Mouse (Mus musculus) thymus, postnatal 25 days (tissue): ENCODE results near the gene Fzd4.

Source experiments
- DNase-seq: peaks from one replicate; pipeline ENCODE4 v3.0.0; 2022

Fzd4 gene

DNA sequence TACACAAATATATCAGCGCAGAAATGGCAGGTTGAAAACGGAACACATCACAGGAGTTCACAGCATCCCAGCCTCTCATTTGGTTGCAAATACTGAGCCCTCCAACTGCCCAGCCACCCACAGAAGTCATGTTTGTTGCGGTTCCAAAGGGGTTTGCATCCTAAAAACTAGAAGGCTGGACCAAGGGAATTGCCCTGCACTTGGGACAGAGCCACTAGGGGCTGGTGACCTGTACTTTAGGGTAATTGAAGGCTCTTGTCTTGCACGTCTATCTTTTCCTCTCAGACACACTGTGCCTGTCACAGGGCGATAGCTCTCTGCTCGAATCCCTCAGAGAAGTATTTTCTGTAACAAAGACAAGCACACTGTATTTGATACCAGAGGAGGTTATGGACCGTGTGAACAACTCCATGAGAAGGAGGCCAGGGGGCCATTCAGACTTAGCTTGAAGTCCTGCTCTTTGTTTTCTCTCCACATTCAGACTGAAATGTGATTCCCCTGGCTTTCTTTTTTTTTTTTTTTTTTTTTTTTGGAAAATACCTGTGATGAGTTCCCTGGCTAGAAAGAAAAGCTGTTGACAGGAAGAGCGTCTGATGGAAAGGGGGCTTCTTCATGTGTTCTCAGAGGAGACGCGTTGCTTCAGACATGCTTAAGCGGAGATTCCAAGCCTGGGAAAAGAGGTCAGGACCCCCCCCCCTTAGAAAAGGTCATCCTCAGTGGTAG, 2.9 kb upstream of the Fzd4 start:
- DNase-seq, result no peak

- no peak for DNase-seq
Measured at GRCm38 (mm10) chr7:89401936-89402335, 2.2 kb upstream of the Fzd4 start.

DNA sequence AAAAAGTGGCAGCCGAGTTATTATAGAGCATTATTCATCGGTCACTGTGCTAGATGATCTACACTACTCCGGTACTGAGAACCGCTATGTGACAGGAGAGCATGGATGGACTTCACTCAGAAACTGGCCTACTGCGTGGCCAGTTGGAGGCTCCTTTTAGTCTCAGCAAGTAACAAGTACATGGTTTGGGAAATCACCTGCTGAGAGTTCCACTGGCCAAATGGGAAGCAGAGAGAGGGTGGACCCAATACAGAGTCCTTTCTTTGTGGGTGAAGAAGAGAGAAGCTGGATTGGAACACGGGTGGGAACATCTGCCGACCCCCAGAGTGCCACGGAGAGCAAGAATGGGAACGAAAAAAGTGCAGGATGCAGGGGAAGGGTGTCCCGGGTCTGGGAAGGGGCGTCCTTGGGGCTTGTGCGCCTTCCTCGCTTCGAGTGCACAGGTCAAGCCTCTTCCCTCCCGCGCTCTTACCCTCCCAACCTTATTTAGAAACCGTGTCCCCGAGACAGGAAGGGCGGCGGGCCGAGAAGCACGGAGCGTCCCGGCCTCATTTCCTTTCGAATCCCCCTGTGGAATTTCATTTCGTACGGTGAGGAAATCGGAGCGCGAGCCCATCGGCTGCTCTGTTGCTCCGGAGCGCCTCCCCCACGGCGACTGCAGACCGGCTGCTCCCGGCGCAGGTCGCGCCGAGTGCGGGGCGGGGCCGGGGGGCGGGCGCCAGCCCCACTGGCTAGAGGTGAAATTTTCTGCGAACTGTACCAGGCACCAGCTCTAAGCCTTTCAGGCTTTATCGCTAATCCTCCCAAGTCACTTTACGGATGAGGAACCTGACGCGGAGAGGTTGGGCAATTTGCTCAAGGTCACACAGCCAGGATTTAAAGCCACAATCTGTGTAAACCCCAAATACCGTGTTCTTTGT, 842 bp upstream of the Fzd4 start:
- peak; percentile 42 for DNase-seq

- DNase-seq, result no peak
Measured at GRCm38 (mm10) chr7:89404734-89405440, 732 bp downstream of the Fzd4 start.

GRCm38 (mm10) chr7:89406011-89406410, 1.9 kb downstream of the Fzd4 start:
- no peak for DNase-seq

GRCm38 (mm10) chr7:89407006-89407940, 3.1 kb downstream of the Fzd4 start:
- no peak for DNase-seq

- no peak for DNase-seq
Measured at GRCm38 (mm10) chr7:89410294-89410693, 6.1 kb downstream of the Fzd4 start.

DNA sequence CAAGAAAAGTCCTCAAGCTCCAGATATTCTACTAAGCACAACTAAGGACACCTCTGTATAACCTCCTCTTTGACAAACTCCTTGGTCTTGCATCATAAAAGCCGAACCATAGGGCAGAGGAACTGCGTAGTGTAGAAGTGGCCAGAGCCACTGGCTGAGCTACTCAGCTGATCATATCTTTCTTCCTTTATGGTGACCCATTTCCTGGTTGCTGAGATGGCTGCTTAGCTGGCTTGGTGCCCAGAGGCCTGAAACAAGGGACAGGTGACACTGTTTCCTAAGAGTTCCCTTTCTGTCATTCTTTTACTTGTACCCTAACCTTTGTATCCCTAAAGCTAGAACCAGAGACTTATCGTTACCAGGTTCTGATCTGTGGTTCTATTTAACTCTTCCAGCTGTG, 7.2 kb downstream of the Fzd4 start:
- DNase-seq, result no peak

- no peak for DNase-seq
Measured at GRCm38 (mm10) chr7:89412094-89412493, 7.9 kb downstream of the Fzd4 start.

DNA sequence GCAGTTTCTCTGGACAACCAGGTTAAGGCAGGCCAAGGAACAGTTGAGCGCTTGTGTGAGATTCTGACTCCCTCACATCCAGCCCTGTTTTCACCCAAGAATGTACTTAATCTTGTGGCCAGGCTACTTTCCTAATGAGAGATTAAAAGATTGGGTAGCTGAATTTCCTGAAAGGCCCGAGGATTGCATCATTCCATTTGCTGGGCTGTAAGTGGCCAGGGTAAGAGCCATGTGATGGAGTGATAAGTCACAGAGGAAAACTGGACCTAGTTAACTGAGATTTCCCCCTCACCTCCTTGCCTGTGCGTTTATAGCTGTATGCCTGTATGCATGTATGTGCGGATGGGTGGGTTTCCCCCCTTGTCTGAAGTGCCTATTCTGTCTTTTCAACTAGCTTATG, 11.9 kb downstream of the Fzd4 start:
- no peak for DNase-seq

GRCm38 (mm10) chr7:89417707-89418106, 13.6 kb downstream of the Fzd4 start:
- DNase-seq, result no peak

DNA sequence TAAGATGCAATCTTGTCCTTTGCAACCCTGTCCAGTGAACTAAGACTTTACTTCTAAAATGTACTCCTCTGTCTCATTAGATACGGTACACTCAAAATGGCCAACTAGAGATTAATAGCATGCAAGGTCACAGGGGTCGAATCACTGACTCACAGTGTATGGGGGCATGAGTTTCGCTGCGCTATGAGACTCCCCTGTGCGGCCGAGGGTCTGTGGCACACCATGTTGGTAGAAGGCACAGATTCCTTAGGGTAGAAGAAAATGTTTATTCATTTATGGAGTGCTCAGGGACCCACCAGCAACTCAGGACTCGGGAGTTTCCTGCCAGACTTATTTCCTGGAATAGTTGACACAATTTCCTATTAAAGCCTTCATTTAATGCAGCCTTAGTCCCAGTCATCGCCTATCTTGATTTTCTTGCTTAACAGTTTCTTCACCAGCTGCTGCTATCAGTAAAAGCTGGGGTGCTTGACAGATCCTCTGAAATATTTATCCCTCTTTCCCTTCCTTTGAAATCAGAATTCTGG, 14.0 kb downstream of the Fzd4 start:
- no peak for DNase-seq

- no peak for DNase-seq
Measured at GRCm38 (mm10) chr7:89418917-89419679, 14.9 kb downstream of the Fzd4 start.

- DNase-seq, result no peak
Measured at GRCm38 (mm10) chr7:89421294-89421693, 17.1 kb downstream of the Fzd4 start.

DNA sequence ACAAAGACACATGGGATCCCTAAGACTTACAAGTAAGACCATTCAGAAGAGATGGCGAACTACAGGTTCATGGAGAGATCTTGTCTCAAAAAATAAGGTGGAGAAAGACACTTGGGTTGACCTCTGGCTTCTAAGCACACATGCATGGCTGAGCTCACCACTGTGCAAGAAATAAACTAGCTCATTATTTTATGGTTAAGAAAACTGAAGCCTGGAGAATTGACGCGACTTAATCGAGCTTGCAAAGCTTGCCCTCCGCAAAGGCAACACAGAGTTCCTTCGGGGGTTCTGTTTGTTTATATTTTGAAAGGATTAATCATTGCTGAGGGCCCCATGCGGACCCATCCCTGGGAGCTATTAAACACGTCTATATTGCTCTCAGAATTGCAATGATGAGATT, 18.5 kb downstream of the Fzd4 start:
- DNase-seq, result no peak

DNA sequence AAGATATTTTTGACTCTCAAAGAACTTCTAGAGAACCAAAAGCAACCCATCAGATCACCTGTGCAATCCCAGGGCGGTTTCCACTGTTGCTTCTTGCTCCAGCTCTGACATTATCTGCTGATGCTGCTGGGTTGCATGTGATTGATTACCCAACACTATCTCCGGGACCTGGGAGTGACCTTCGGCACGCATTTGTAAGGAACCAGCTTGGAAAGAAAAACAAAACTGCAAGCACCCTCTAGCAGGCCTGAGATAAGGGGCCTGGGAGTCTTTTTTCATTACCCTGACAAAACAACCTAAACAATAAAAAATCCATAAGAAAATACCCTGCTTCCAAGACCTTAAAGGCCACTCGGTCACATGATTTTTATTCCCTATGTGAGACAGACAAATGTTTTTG, 19.0 kb downstream of the Fzd4 start:
- DNase-seq, result no peak

DNA sequence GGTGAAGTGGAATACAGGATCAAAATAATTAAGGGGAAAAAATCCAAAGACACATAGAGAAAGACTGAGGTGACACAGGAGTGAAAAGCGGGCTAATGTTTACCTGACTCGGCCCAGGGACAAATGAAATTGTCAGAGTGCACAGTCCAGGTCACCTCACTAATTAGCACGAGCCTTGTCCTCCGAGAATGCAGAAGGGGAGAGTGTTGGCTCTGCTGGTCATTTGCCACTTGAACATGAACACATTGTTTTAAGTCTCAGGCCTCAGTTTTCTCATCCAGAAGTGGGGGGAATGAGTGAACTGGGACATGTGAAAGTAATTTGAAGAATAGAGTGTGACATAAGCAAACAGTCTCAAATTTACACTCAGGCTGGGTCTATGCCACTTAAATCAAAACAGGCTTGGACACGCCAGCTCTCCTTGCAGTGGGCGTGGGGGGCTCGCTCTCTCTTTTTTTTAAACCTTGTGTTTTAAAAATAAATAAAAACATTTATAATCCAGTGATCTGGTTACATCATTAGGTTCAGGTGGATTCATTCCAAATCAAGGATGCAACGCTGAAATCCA, 19.6 kb downstream of the Fzd4 start:
- DNase-seq, result no peak

- DNase-seq, result no peak
Measured at GRCm38 (mm10) chr7:89424659-89425058, 20.5 kb downstream of the Fzd4 start.

- no peak for DNase-seq
Measured at GRCm38 (mm10) chr7:89425803-89426725, 21.9 kb downstream of the Fzd4 start.

GRCm38 (mm10) chr7:89427101-89427500, 22.9 kb downstream of the Fzd4 start:
- DNase-seq, result no peak
